Mouse (Mus musculus) myocyte (in vitro differentiated cells): ENCODE results near the gene Reep6. TPM values are rescaled to one million over a fixed set of nuclear protein-coding genes. Genes with fewer than 3 reads are reported as not detected.

ENCODE experiments used
- H3K27me3 ChIP-seq: one replicate; pipeline ENCODE4 v1.6.1; 2011; ENCODE audit not compliant: control insufficient read depth, insufficient read depth, insufficient read length
- H3K36me3 ChIP-seq: one replicate; pipeline ENCODE4 v1.6.1; 2011; ENCODE audit not compliant: control insufficient read depth, insufficient read depth
- H3K4me2 ChIP-seq: one replicate; pipeline ENCODE4 v1.6.1; 2011; ENCODE audit warnings: low read depth, control low read depth
- H3K4me3 ChIP-seq: one replicate; pipeline ENCODE4 v1.5.1; 2011; ENCODE audit warnings: mild to moderate bottlenecking, control low read depth, moderate library complexity
- H3K79me2 ChIP-seq: one replicate; pipeline ENCODE4 v1.6.1; 2011; ENCODE audit not compliant: control insufficient read depth, insufficient read depth
- H3ac ChIP-seq: one replicate; pipeline ENCODE4 v1.6.1; 2011; ENCODE audit not compliant: control insufficient read depth, insufficient read length
- CEBPB ChIP-seq: IDR thresholded peaks from 2 replicates; pipeline ENCODE4 v1.6.1; 2011; ENCODE audit warnings: mild to moderate bottlenecking, moderate library complexity; ENCODE audit not compliant: poor library complexity, insufficient read depth, severe bottlenecking
- E2F4 ChIP-seq: IDR thresholded peaks from one replicate; pipeline ENCODE4 v1.6.1; 2011; ENCODE audit warnings: mild to moderate bottlenecking, control low read depth, moderate library complexity; ENCODE audit not compliant: insufficient read depth
- MAX ChIP-seq: IDR thresholded peaks from one replicate; pipeline ENCODE4 v1.6.1; 2011; ENCODE audit warnings: low read depth, mild to moderate bottlenecking, control low read depth
- MYOD1 ChIP-seq, 3 experiments: IDR thresholded peaks; one replicate each; pipeline ENCODE4 v1.6.1; 2011; ENCODE audit warnings: control low read depth in 2 of 3, low read depth in 2 of 3, mild to moderate bottlenecking in 2 of 3, moderate library complexity in 1 of 3; ENCODE audit not compliant: insufficient read length in 2 of 3, control insufficient read depth in 1 of 3
- MYOG ChIP-seq, 3 experiments: IDR thresholded peaks; one replicate each; pipeline ENCODE4 v1.6.1; 2011; ENCODE audit warnings: control low read depth in 2 of 3, low read depth in 2 of 3, mild to moderate bottlenecking in 2 of 3; ENCODE audit not compliant: insufficient read length in 2 of 3, control insufficient read depth in 1 of 3, insufficient read depth in 1 of 3
- POLR2A ChIP-seq: IDR thresholded peaks from one replicate; pipeline ENCODE4 v1.6.1; 2011; ENCODE audit warnings: low read depth, mild to moderate bottlenecking, control low read depth, moderate library complexity; ENCODE audit not compliant: insufficient read length
- POLR2AphosphoS2 ChIP-seq: IDR thresholded peaks from one replicate; pipeline ENCODE4 v1.6.1; 2011; ENCODE audit warnings: low read depth, control low read depth; ENCODE audit not compliant: insufficient read length
- REST ChIP-seq: IDR thresholded peaks from one replicate; pipeline ENCODE4 v1.6.1; 2011; ENCODE audit warnings: mild to moderate bottlenecking, control low read depth, moderate library complexity; ENCODE audit not compliant: insufficient read depth, insufficient read length
- SRF ChIP-seq: IDR thresholded peaks from one replicate; pipeline ENCODE4 v1.6.1; 2011; ENCODE audit warnings: low read depth; ENCODE audit not compliant: control insufficient read depth, insufficient read length
- TCF12 ChIP-seq: IDR thresholded peaks from one replicate; pipeline ENCODE4 v1.6.1; 2011; ENCODE audit warnings: mild to moderate bottlenecking, control low read depth; ENCODE audit not compliant: poor library complexity, insufficient read depth, severe bottlenecking
- TCF3 ChIP-seq: IDR thresholded peaks from one replicate; pipeline ENCODE4 v1.6.1; 2011; ENCODE audit warnings: low read depth, control low read depth; ENCODE audit not compliant: insufficient read length
- USF1 ChIP-seq: IDR thresholded peaks from one replicate; pipeline ENCODE4 v1.6.1; 2011; ENCODE audit warnings: low read depth, mild to moderate bottlenecking, control low read depth, moderate library complexity
- polyA plus RNA-seq: library from polyadenylated mRNA; unstranded; fragments of >200 nt; fragmentation: generic; extraction: Trizol; gene quantifications from one replicate; pipeline ENCODE4 v1.2.1, GENCODE M21; 2012; ENCODE audit warnings: missing spikeins

Gene Reep6
- polyA plus RNA-seq, 1 experiment: 25.7 TPM

- H3K4me2 ChIP-seq: peak overlapping the region; percentile 94
- peak overlapping the region; percentile 100 for H3K4me3 ChIP-seq
These were observed 54.4 kb downstream of the Reep6 start for GRCm38 (mm10) chr10:80384115-80384639.

DNA sequence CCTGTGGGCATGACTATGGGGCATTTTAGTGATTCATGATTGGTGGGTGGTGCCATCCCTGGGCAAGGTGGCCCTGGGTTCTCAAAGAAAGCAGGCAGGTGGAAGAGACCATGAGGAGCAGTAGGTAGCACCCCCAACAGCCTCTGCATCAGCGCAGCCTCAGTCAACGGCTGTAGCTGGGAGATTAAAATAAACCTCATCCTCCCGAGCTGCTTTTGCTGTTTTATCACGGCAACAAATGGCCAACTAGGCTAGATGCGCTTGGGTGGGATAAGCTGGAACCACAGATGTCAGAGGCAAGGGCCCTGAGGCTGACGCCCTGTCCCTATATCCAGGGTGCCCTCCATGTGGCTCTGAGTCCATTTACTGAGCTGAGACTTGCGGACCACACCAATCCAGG, 55.0 kb downstream of the Reep6 start:
- Histone ChIP-seq H3K79me2 (peaks cover 51% of the 10 kb centered on the region), H3K4me2 (peak overlapping the region; percentile 94), H3K4me3 (peak overlapping the region; percentile 100), H3K27me3 (no peaks in the 10 kb centered on the region), H3K36me3 (peaks cover 4% of the 10 kb centered on the region), H3ac (no peak overlapping the region)
- TF ChIP-seq MYOD1 (IDR thresholded peaks at IDR 0.05; ENCODE audit: control insufficient read depth in 1 of 3, insufficient read length in 2 of 3, low read depth in 2 of 3) (no peak), CEBPB (no peak), E2F4 (no peak), SRF (no peak), MAX (no peak), TCF3 (no peak), POLR2A (no peak), POLR2AphosphoS2 (no peak), MYOG (IDR thresholded peaks at IDR 0.05; ENCODE audit: control insufficient read depth in 1 of 3, insufficient read depth in 1 of 3, insufficient read length in 2 of 3, low read depth in 2 of 3) (no peak), TCF12 (no peak), USF1 (no peak), REST (no peak)

More at GRCm38 (mm10) chr10:80384115-80384639, 54.4 kb downstream of the Reep6 start:
- Histone ChIP-seq H3ac (no peak overlapping the region), H3K79me2 (peaks cover 51% of the 10 kb centered on the region), H3K36me3 (peaks cover 4% of the 10 kb centered on the region), H3K27me3 (no peaks in the 10 kb centered on the region)
- TF ChIP-seq MYOD1 (IDR thresholded peaks at IDR 0.05; ENCODE audit: control insufficient read depth in 1 of 3, insufficient read length in 2 of 3, low read depth in 2 of 3) (no peak), POLR2A (no peak), REST (no peak), MAX (no peak), USF1 (no peak), SRF (no peak), CEBPB (no peak), TCF3 (no peak), TCF12 (no peak), E2F4 (no peak), MYOG (IDR thresholded peaks at IDR 0.05; ENCODE audit: control insufficient read depth in 1 of 3, insufficient read depth in 1 of 3, insufficient read length in 2 of 3, low read depth in 2 of 3) (no peak), POLR2AphosphoS2 (no peak)

DNA sequence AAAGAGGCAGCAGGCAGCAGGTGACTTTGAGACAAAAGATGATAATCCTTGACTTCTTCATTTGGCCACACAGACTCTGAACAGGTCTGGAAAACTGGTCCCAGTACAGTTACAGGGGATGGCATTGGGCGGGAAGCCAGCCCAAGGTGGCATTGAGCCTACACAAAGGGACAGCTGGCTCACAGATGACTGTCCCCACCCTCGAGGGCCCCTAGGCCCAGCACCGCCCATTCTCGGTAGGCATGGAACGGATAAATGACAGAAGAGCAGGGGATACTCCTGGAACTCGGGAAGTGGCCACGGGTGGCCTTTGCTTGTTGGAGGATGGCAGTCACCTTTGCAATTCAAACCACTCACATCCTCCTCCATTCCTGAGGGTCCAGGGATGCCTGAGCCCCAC, 55.6 kb downstream of the Reep6 start:
- Histone ChIP-seq H3K36me3 (no peaks in the 10 kb centered on the region), H3K27me3 (no peaks in the 10 kb centered on the region), H3K4me3 (peak overlapping the region; percentile 100), H3ac (peak overlapping the region; percentile 87), H3K79me2 (peaks cover 51% of the 10 kb centered on the region), H3K4me2 (peak overlapping the region; percentile 94)
- TF ChIP-seq MYOG (IDR thresholded peaks at IDR 0.05; ENCODE audit: control insufficient read depth in 1 of 3, insufficient read depth in 1 of 3, insufficient read length in 2 of 3, low read depth in 2 of 3) (peak in 1 of 3 experiments; percentile 77), MYOD1 (IDR thresholded peaks at IDR 0.05; ENCODE audit: control insufficient read depth in 1 of 3, insufficient read length in 2 of 3, low read depth in 2 of 3) (peak in 1 of 3 experiments; percentile 80), MAX (no peak), POLR2A (no peak), TCF12 (no peak)

Other genes starting within 250 kb of the Reep6 start
- 44.6 TPM for gene Sbno2, start 224.4 kb upstream of the Reep6 start, polyA plus RNA-seq
- 150 TPM for gene Stk11, start 214.2 kb upstream of the Reep6 start, polyA plus RNA-seq
- gene Atp5d, start 191.3 kb upstream of the Reep6 start, polyA plus RNA-seq: 1,163 TPM
- gene Cbarp, start 189.1 kb upstream of the Reep6 start, polyA plus RNA-seq: 10.0 TPM
- gene Midn, start 181.7 kb upstream of the Reep6 start, polyA plus RNA-seq: 131 TPM
- gene Cirbp, start 164.0 kb upstream of the Reep6 start, polyA plus RNA-seq: 54.2 TPM
- 23.5 TPM for gene 1600002K03Rik, start 157.0 kb upstream of the Reep6 start, polyA plus RNA-seq
- 3.6 TPM for gene Efna2, start 150.5 kb upstream of the Reep6 start, polyA plus RNA-seq
- 30.7 TPM for gene Mum1, start 103.5 kb upstream of the Reep6 start, polyA plus RNA-seq
- gene Ndufs7, start 80.8 kb upstream of the Reep6 start, polyA plus RNA-seq: 407 TPM
- gene Gamt, start 68.9 kb upstream of the Reep6 start, polyA plus RNA-seq: 162 TPM
- gene Dazap1, start 68.5 kb upstream of the Reep6 start, polyA plus RNA-seq: 123 TPM
- gene Rps15, start 37.5 kb upstream of the Reep6 start, polyA plus RNA-seq: 4,761 TPM
- 0.24 TPM for gene Apc2, start 34.0 kb upstream of the Reep6 start, polyA plus RNA-seq
- 44.0 TPM for gene 2310011J03Rik, start 9.4 kb upstream of the Reep6 start, polyA plus RNA-seq
- 2.1 TPM for gene Pcsk4, start 455 bp upstream of the Reep6 start, polyA plus RNA-seq
- 57.8 TPM for gene Adamtsl5, start 18.5 kb downstream of the Reep6 start, polyA plus RNA-seq
- 0.05 TPM for gene Plk5, start 26.5 kb downstream of the Reep6 start, polyA plus RNA-seq
- 29.6 TPM for gene Mex3d, start 57.7 kb downstream of the Reep6 start, polyA plus RNA-seq
- 190 TPM for gene Mbd3, start 69.6 kb downstream of the Reep6 start, polyA plus RNA-seq
- 1,247 TPM for gene Uqcr11, start 76.9 kb downstream of the Reep6 start, polyA plus RNA-seq
- gene Tcf3, start 103.7 kb downstream of the Reep6 start, polyA plus RNA-seq: 67.5 TPM
- not detected for gene Onecut3, start 164.9 kb downstream of the Reep6 start, polyA plus RNA-seq
- 0.08 TPM for gene Atp8b3, start 209.2 kb downstream of the Reep6 start, polyA plus RNA-seq
- 18.8 TPM for gene Rexo1, start 231.6 kb downstream of the Reep6 start, polyA plus RNA-seq
- 16.0 TPM for gene Klf16, start 247.4 kb downstream of the Reep6 start, polyA plus RNA-seq